Mouse (Mus musculus): ENCODE results near the gene Aldh16a1. TPM values are rescaled to one million over a fixed set of nuclear protein-coding genes. Genes with fewer than 3 reads are reported as not detected.
A peak's percentile ranks its signal among the peaks of the same experiment; 100 is the strongest.

Gene Aldh16a1
- polyA plus RNA-seq, 2 experiments, result 40.0 to 45.6 TPM

- H3K27ac ChIP-seq (replicated peaks; ENCODE audit: low read depth, low read length), result no peak overlapping the region
- no peak for TF ChIP-seq POLR2A (IDR thresholded peaks at IDR 0.05; ENCODE audit: borderline replicate concordance, extremely low read depth, insufficient read depth, insufficient read length)
- H3K9ac ChIP-seq (ENCODE audit: low read depth, low read length, severe bottlenecking), result no peak overlapping the region
- H3K36me3 ChIP-seq (ENCODE audit: control insufficient read depth, insufficient read depth, low read length), result no peaks in the 10 kb centered on the region
- H3K9me3 ChIP-seq (ENCODE audit: control insufficient read depth, low read length), result no peaks in the 10 kb centered on the region
- H3K4me2 ChIP-seq (replicated peaks; ENCODE audit: low read depth, low read length, severe bottlenecking), result peak overlapping the region; percentile 40
- peak overlapping the region; percentile 10 for H3K4me3 ChIP-seq (replicated peaks; ENCODE audit: low read length)
- no peaks in the 10 kb centered on the region for H3K4me1 ChIP-seq (ENCODE audit: control insufficient read depth, insufficient read depth, low read length)
- peaks cover 64% of the 10 kb centered on the region for H3K27me3 ChIP-seq (ENCODE audit: control insufficient read depth, insufficient read depth, low read length)
- DNase-seq (ENCODE audit: low spot score), result no peak
- ATAC-seq (ENCODE audit: low FRiP score, low read depth), result peak; percentile 7; the same call in 1 of the 2 replicates
- WGBS, result 20% methylated on average over 11 of the region's 11 CpGs
Measured at GRCm38 (mm10) chr7:45182606-45183005, 28.2 kb upstream of the Aldh16a1 start.

GRCm38 (mm10) chr7:45182199-45182601 lies 27.8 kb upstream of the Aldh16a1 start:
- Histone ChIP-seq H3K27ac (replicated peaks; ENCODE audit: low read depth, low read length) (no peak overlapping the region), H3K27me3 (ENCODE audit: control insufficient read depth, insufficient read depth, low read length) (peaks cover 68% of the 10 kb centered on the region), H3K4me3 (replicated peaks; ENCODE audit: low read length) (peak overlapping the region; percentile 10), H3K36me3 (ENCODE audit: control insufficient read depth, insufficient read depth, low read length) (no peaks in the 10 kb centered on the region), H3K9ac (ENCODE audit: low read depth, low read length, severe bottlenecking) (no peak overlapping the region), H3K4me2 (replicated peaks; ENCODE audit: low read depth, low read length, severe bottlenecking) (peak overlapping the region; percentile 40), H3K9me3 (ENCODE audit: control insufficient read depth, low read length) (no peaks in the 10 kb centered on the region), H3K4me1 (ENCODE audit: control insufficient read depth, insufficient read depth, low read length) (no peaks in the 10 kb centered on the region)
- 0% methylated on average over 34 of the region's 34 CpGs for WGBS
- DNase-seq (ENCODE audit: low spot score) (peak; percentile 91), ATAC-seq (ENCODE audit: low FRiP score, low read depth) (peak; percentile 93)
- TF ChIP-seq POLR2A (IDR thresholded peaks at IDR 0.05; ENCODE audit: borderline replicate concordance, extremely low read depth, insufficient read depth, insufficient read length), result no peak

- ATAC-seq (ENCODE audit: low FRiP score, low read depth), result no peak
- Histone ChIP-seq H3K27ac (replicated peaks; ENCODE audit: low read depth, low read length) (no peak overlapping the region), H3K9ac (ENCODE audit: low read depth, low read length, severe bottlenecking) (no peak overlapping the region), H3K4me1 (ENCODE audit: control insufficient read depth, insufficient read depth, low read length) (no peaks in the 10 kb centered on the region), H3K36me3 (ENCODE audit: control insufficient read depth, insufficient read depth, low read length) (no peaks in the 10 kb centered on the region), H3K4me3 (replicated peaks; ENCODE audit: low read length) (no peak overlapping the region), H3K4me2 (replicated peaks; ENCODE audit: low read depth, low read length, severe bottlenecking) (0 out of 2 replicates have a peak overlapping the region, but pooled peaks have one; percentile 3), H3K9me3 (ENCODE audit: control insufficient read depth, low read length) (no peaks in the 10 kb centered on the region), H3K27me3 (ENCODE audit: control insufficient read depth, insufficient read depth, low read length) (peaks cover 75% of the 10 kb centered on the region)
- 8% methylated on average over 24 of the region's 35 CpGs for WGBS
- no peak for TF ChIP-seq POLR2A (IDR thresholded peaks at IDR 0.05; ENCODE audit: borderline replicate concordance, extremely low read depth, insufficient read depth, insufficient read length)
- no peak for DNase-seq (ENCODE audit: low spot score)
Measured at GRCm38 (mm10) chr7:45181540-45181939, 27.2 kb upstream of the Aldh16a1 start.

- DNase-seq (ENCODE audit: low spot score) (no peak), ATAC-seq (ENCODE audit: low FRiP score, low read depth) (no peak)
- no peak for TF ChIP-seq POLR2A (IDR thresholded peaks at IDR 0.05; ENCODE audit: borderline replicate concordance, extremely low read depth, insufficient read depth, insufficient read length)
- no peaks in the 10 kb centered on the region for H3K9me3 ChIP-seq (ENCODE audit: control insufficient read depth, low read length)
- no peak within 1 kb of the TSS for H3K27ac ChIP-seq (replicated peaks; ENCODE audit: low read depth, low read length)
- H3K9ac ChIP-seq (ENCODE audit: low read depth, low read length, severe bottlenecking), result no peak within 1 kb of the TSS
- no peaks in the 10 kb centered on the region for H3K4me1 ChIP-seq (ENCODE audit: control insufficient read depth, insufficient read depth, low read length)
- H3K36me3 ChIP-seq (ENCODE audit: control insufficient read depth, insufficient read depth, low read length), result no peaks in the 10 kb centered on the region
- no peak within 1 kb of the TSS for H3K4me3 ChIP-seq (replicated peaks; ENCODE audit: low read length)
- WGBS, result 10% methylated on average over 18 of the region's 20 CpGs
- H3K27me3 ChIP-seq (ENCODE audit: control insufficient read depth, insufficient read depth, low read length), result peaks cover 80% of the 10 kb centered on the region
- 0 out of 2 replicates have a peak within 1 kb of the TSS, but pooled peaks have one; percentile 3 for H3K4me2 ChIP-seq (replicated peaks; ENCODE audit: low read depth, low read length, severe bottlenecking)
Measured at GRCm38 (mm10) chr7:45180896-45181477, 26.6 kb upstream of the Aldh16a1 start, which contains the start of gene Pth2. TSS of gene Pth2 (plus strand) at chr7:45180995.

- ATAC-seq (ENCODE audit: low FRiP score, low read depth) (no peak), DNase-seq (ENCODE audit: low spot score) (no peak)
- Histone ChIP-seq H3K4me1 (ENCODE audit: control insufficient read depth, insufficient read depth, low read length) (no peaks in the 10 kb centered on the region), H3K4me3 (replicated peaks; ENCODE audit: low read length) (no peak within 1 kb of the TSS), H3K4me2 (replicated peaks; ENCODE audit: low read depth, low read length, severe bottlenecking) (no peak within 1 kb of the TSS), H3K36me3 (ENCODE audit: control insufficient read depth, insufficient read depth, low read length) (no peaks in the 10 kb centered on the region), H3K9me3 (ENCODE audit: control insufficient read depth, low read length) (no peaks in the 10 kb centered on the region), H3K9ac (ENCODE audit: low read depth, low read length, severe bottlenecking) (no peak within 1 kb of the TSS), H3K27ac (replicated peaks; ENCODE audit: low read depth, low read length) (no peak within 1 kb of the TSS), H3K27me3 (ENCODE audit: control insufficient read depth, insufficient read depth, low read length) (peaks cover 95% of the 10 kb centered on the region)
- WGBS, result 24% methylated on average over 7 of the region's 7 CpGs
- TF ChIP-seq POLR2A (IDR thresholded peaks at IDR 0.05; ENCODE audit: borderline replicate concordance, extremely low read depth, insufficient read depth, insufficient read length), result no peak
Measured at GRCm38 (mm10) chr7:45179469-45179868, 25.1 kb upstream of the Aldh16a1 start, which contains the start of gene Gfy. TSS of gene Gfy (minus strand) at chr7:45179569.
